Mouse (Mus musculus) E14TG2a.4 (cell line): ENCODE measurements around the gene 4930447C04Rik.

ENCODE experiments used
- CTCF ChIP-seq: conservative IDR thresholded peaks from 2 replicates; pipeline ENCODE4 v1.5.1; 2014; ENCODE audit warnings: low read length
- NANOG ChIP-seq: IDR thresholded peaks from 2 replicates; pipeline ENCODE4 v1.6.1; 2014; ENCODE audit warnings: borderline replicate concordance, low read length, mixed read lengths
- POU5F1 ChIP-seq: IDR thresholded peaks from 2 replicates; pipeline ENCODE4 v1.6.1; 2014; ENCODE audit warnings: low read length, borderline replicate concordance

- no peak for TF ChIP-seq CTCF
- TF ChIP-seq POU5F1: no peak
- TF ChIP-seq NANOG: no peak
Observed at GRCm38 (mm10) chr12:72982616-72983015, 42.0 kb upstream of the 4930447C04Rik start.
